Mouse (Mus musculus) ES-CJ7 (cell line): ENCODE measurements around the gene Polr3a.

Source experiments
- DNase-seq: peaks from one replicate; pipeline ENCODE4 v3.0.0; 2011; ENCODE audit warnings: low read depth, low spot score

Gene Polr3a

GRCm38 (mm10) chr14:24486773-24487227, at the start of gene Polr3a, which contains the start of gene Rps24:
Gene Polr3a (minus strand): TSS chr14:24487058.
Gene Rps24 (plus strand): TSS chr14:24487125.
- peak; percentile 97 for DNase-seq

GRCm38 (mm10) chr14:24534865-24535545, 48.1 kb upstream of the Polr3a start:
- DNase-seq: no peak

- DNase-seq: peak; percentile 25
Measured at GRCm38 (mm10) chr14:24530228-24530627, 43.4 kb upstream of the Polr3a start.

GRCm38 (mm10) chr14:24526440-24526839, 39.6 kb upstream of the Polr3a start:
- no peak for DNase-seq

- DNase-seq: no peak
Measured at GRCm38 (mm10) chr14:24525677-24526415, 39.0 kb upstream of the Polr3a start.

- no peak for DNase-seq
Measured at GRCm38 (mm10) chr14:24525137-24525536, 38.3 kb upstream of the Polr3a start.

- DNase-seq: no peak
Measured at GRCm38 (mm10) chr14:24521597-24521996, 34.7 kb upstream of the Polr3a start.

- DNase-seq: no peak
Measured at GRCm38 (mm10) chr14:24512527-24513161, 25.8 kb upstream of the Polr3a start.

GRCm38 (mm10) chr14:24510679-24511078, 23.8 kb upstream of the Polr3a start:
- no peak for DNase-seq

GRCm38 (mm10) chr14:24510218-24510617, 23.4 kb upstream of the Polr3a start:
- peak; percentile 65 for DNase-seq

GRCm38 (mm10) chr14:24509557-24509956, 22.7 kb upstream of the Polr3a start:
- no peak for DNase-seq

- no peak for DNase-seq
Measured at GRCm38 (mm10) chr14:24508070-24508773, 21.4 kb upstream of the Polr3a start.

- DNase-seq: no peak
Measured at GRCm38 (mm10) chr14:24507452-24508069, 20.7 kb upstream of the Polr3a start.

- no peak for DNase-seq
Measured at GRCm38 (mm10) chr14:24501256-24501655, 14.4 kb upstream of the Polr3a start.

GRCm38 (mm10) chr14:24500845-24501186, 14.0 kb upstream of the Polr3a start:
- no peak for DNase-seq

- DNase-seq: peak; percentile 82
Measured at GRCm38 (mm10) chr14:24500091-24500844, 13.4 kb upstream of the Polr3a start.

GRCm38 (mm10) chr14:24499478-24499877, 12.6 kb upstream of the Polr3a start:
- no peak for DNase-seq

GRCm38 (mm10) chr14:24498561-24499255, 11.8 kb upstream of the Polr3a start:
- no peak for DNase-seq

GRCm38 (mm10) chr14:24497443-24497842, 10.6 kb upstream of the Polr3a start:
- no peak for DNase-seq

GRCm38 (mm10) chr14:24496507-24496906, 9.6 kb upstream of the Polr3a start:
- DNase-seq: no peak
